Mouse (Mus musculus) testis, adult 2 months (tissue): ENCODE results near the gene Fance. TPM values are rescaled to one million over a fixed set of nuclear protein-coding genes. Genes with fewer than 3 reads are reported as not detected.
"Not testable (repeated sequence)": the region's sequence is repeated elsewhere in the genome, so short reads cannot be mapped to it uniquely, and the experiment has no call there.

Experiments used
- H3K27ac ChIP-seq: fragments of 200-500 bp; 2 replicates; pipeline ENCODE4 v1.5.1; 2012; ENCODE audit warnings: low read depth, low read length; ENCODE audit not compliant: control insufficient read depth, insufficient read depth
- H3K27me3 ChIP-seq: fragments of 200-500 bp; 2 replicates; pipeline ENCODE4 v1.6.1; 2012; ENCODE audit warnings: mild to moderate bottlenecking, low read length, moderate library complexity; ENCODE audit not compliant: control insufficient read depth, insufficient read depth
- H3K36me3 ChIP-seq: fragments of 200-500 bp; 2 replicates; pipeline ENCODE4 v1.6.1; 2012; ENCODE audit warnings: mild to moderate bottlenecking, low read length; ENCODE audit not compliant: control insufficient read depth, insufficient read depth
- H3K4me1 ChIP-seq: fragments of 200-500 bp; 2 replicates; pipeline ENCODE4 v1.6.1; 2012; ENCODE audit warnings: low read length; ENCODE audit not compliant: control insufficient read depth, insufficient read depth
- H3K4me3 ChIP-seq: fragments of 200-500 bp; 2 replicates; pipeline ENCODE4 v1.5.1; 2012; ENCODE audit warnings: low read depth, mild to moderate bottlenecking, low read length, moderate library complexity, mixed read lengths; ENCODE audit not compliant: control insufficient read depth
- CTCF ChIP-seq: fragments of 200-500 bp; IDR thresholded peaks from 2 replicates; pipeline ENCODE4 v1.5.1; 2012; ENCODE audit warnings: low read depth, mild to moderate bottlenecking, inconsistent platforms, low read length, moderate library complexity; ENCODE audit not compliant: control insufficient read depth, insufficient read depth, insufficient replicate concordance
- POLR2A ChIP-seq: fragments of 200-500 bp; IDR thresholded peaks from 2 replicates; pipeline ENCODE4 v1.6.1; 2012; ENCODE audit warnings: low read depth, mild to moderate bottlenecking, inconsistent platforms, low read length, moderate library complexity; ENCODE audit not compliant: control insufficient read depth
- polyA plus RNA-seq: library from polyadenylated mRNA; depleted of rRNA; stranded (reverse); fragments of >200 nt; gene quantifications from 2 replicates; pipeline ENCODE4 v1.2.3, GENCODE M21; 2012

The Fance gene
- polyA plus RNA-seq, 1 experiment, result 4.3 TPM

GRCm38 (mm10) chr17:28350466-28351352 lies 37.4 kb downstream of the Fance start, which contains the start of gene Tead3:
Gene Tead3 (minus strand): TSS chr17:28350817.
- TF ChIP-seq CTCF, result no peak
- no peak; the same call in 1 of the 2 replicates for TF ChIP-seq POLR2A
- Histone ChIP-seq H3K4me3 (peak within 1 kb of the TSS; percentile 84), H3K27ac (peak within 1 kb of the TSS; percentile 76; the same call in 1 of the 2 replicates), H3K4me1 (peaks cover 15% of the 10 kb centered on the region), H3K36me3 (no peaks in the 10 kb centered on the region), H3K27me3 (no peaks in the 10 kb centered on the region)

- no peak for TF ChIP-seq CTCF
- no peak for TF ChIP-seq POLR2A
- Histone ChIP-seq H3K27ac (no peak overlapping the region), H3K4me1 (peaks cover 15% of the 10 kb centered on the region), H3K27me3 (no peaks in the 10 kb centered on the region), H3K36me3 (no peaks in the 10 kb centered on the region), H3K4me3 (peak overlapping the region; percentile 84; the same call in 1 of the 2 replicates)
Measured at GRCm38 (mm10) chr17:28351353-28351890, 38.1 kb downstream of the Fance start.

GRCm38 (mm10) chr17:28352018-28352417 lies 38.7 kb downstream of the Fance start:
- Histone ChIP-seq H3K4me3 (no peak overlapping the region), H3K36me3 (no peaks in the 10 kb centered on the region), H3K4me1 (peaks cover 15% of the 10 kb centered on the region), H3K27ac (no peak overlapping the region), H3K27me3 (no peaks in the 10 kb centered on the region)
- TF ChIP-seq POLR2A, result no peak
- no peak for TF ChIP-seq CTCF

GRCm38 (mm10) chr17:28355871-28356270 lies 42.6 kb downstream of the Fance start:
- Histone ChIP-seq H3K4me1 (peaks cover 15% of the 10 kb centered on the region), H3K4me3 (no peak overlapping the region), H3K27me3 (no peaks in the 10 kb centered on the region), H3K36me3 (no peaks in the 10 kb centered on the region), H3K27ac (no peak overlapping the region)
- TF ChIP-seq CTCF (no peak), POLR2A (no peak)

GRCm38 (mm10) chr17:28358576-28359261 lies 45.4 kb downstream of the Fance start:
- not testable (repeated sequence) for H3K27ac ChIP-seq, H3K4me1 ChIP-seq, H3K36me3 ChIP-seq, H3K27me3 ChIP-seq, H3K4me3 ChIP-seq

- Histone ChIP-seq H3K27ac (no peak overlapping the region), H3K4me1 (peaks cover 16% of the 10 kb centered on the region), H3K4me3 (no peak overlapping the region), H3K27me3 (peaks cover 6% of the 10 kb centered on the region), H3K36me3 (no peaks in the 10 kb centered on the region)
- TF ChIP-seq POLR2A, result no peak
Measured at GRCm38 (mm10) chr17:28360531-28361277, 47.4 kb downstream of the Fance start.

- no peak overlapping the region for H3K27ac ChIP-seq
- TF ChIP-seq POLR2A, result no peak
- TF ChIP-seq CTCF, result no peak
- H3K36me3 ChIP-seq, result no peaks in the 10 kb centered on the region
- no peak overlapping the region for H3K4me3 ChIP-seq
- peaks cover 6% of the 10 kb centered on the region for H3K27me3 ChIP-seq
- H3K4me1 ChIP-seq, result peaks cover 16% of the 10 kb centered on the region
Measured at GRCm38 (mm10) chr17:28361921-28362652, 48.8 kb downstream of the Fance start.
